Mouse (Mus musculus) hindbrain, embryonic 11.5 days (tissue): Measurements from ENCODE around the gene Smcr8. TPM values are rescaled to one million over a fixed set of nuclear protein-coding genes. Genes with fewer than 3 reads are reported as not detected.
"Not testable (repeated sequence)": the region's sequence is repeated elsewhere in the genome, so short reads cannot be mapped to it uniquely, and the experiment has no call there.

Experiments
- ATAC-seq: fragments of 200-750 bp; cut with Nextera tagmentation; 2 replicates; pipeline ENCODE4 v1.8.0; 2017; ENCODE audit warnings: mild to moderate bottlenecking, moderate TSS enrichment, moderate library complexity; ENCODE audit not compliant: low FRiP score
- DNase-seq: peaks from one replicate; pipeline ENCODE4 v3.0.0-alpha.2; 2015; ENCODE audit warnings: low spot score
- H3K27ac ChIP-seq: fragments of 300-500 bp; sonication (generic); 2 replicates; pipeline ENCODE4 v1.5.1; 2014; ENCODE audit warnings: mild to moderate bottlenecking, low read depth, low read length
- H3K27me3 ChIP-seq: fragments of 300-500 bp; sonication (generic); 2 replicates; pipeline ENCODE4 v1.6.1; 2014; ENCODE audit warnings: mild to moderate bottlenecking, low read length, moderate library complexity, mixed read lengths; ENCODE audit not compliant: control insufficient read depth, insufficient read depth
- H3K36me3 ChIP-seq: fragments of 300-500 bp; sonication (generic); 2 replicates; pipeline ENCODE4 v1.6.1; 2014; ENCODE audit warnings: mild to moderate bottlenecking, low read length, moderate library complexity, mixed read lengths; ENCODE audit not compliant: control insufficient read depth, insufficient read depth
- H3K4me1 ChIP-seq: fragments of 300-500 bp; sonication (generic); replicated peaks from 2 replicates; pipeline ENCODE4 v1.6.1; 2014; ENCODE audit warnings: low read length, mixed read lengths; ENCODE audit not compliant: control insufficient read depth, insufficient read depth
- H3K4me2 ChIP-seq: fragments of 300-500 bp; sonication (generic); replicated peaks from 2 replicates; pipeline ENCODE4 v1.6.1; 2014; ENCODE audit warnings: mild to moderate bottlenecking, low read depth, low read length
- H3K4me3 ChIP-seq: fragments of 300-500 bp; sonication (generic); 2 replicates; pipeline ENCODE4 v1.5.1; 2014; ENCODE audit warnings: low read depth, low read length
- H3K9ac ChIP-seq: fragments of 300-500 bp; sonication (generic); 2 replicates; pipeline ENCODE4 v1.6.1; 2014; ENCODE audit warnings: low read depth, low read length
- H3K9me3 ChIP-seq: fragments of 300-500 bp; sonication (generic); 2 replicates; pipeline ENCODE4 v1.6.1; 2016; ENCODE audit warnings: low read length; ENCODE audit not compliant: control insufficient read depth
- WGBS: fragments of 180-500 bp; shearing (Covaris S2); extraction: QIAGEN DNeasy Blood & Tissue Kit; methylation state at CpG from one replicate; pipeline ENCODE4 v1.1.7; 2014; 5-methylcytosine and 5-hydroxymethylcytosine counted together
- polyA plus RNA-seq: library from polyadenylated mRNA; unstranded; fragments of >200 nt; fragmentation: Nextera tagmentation; extraction: Ambion mirVana; gene quantifications from 2 replicates; pipeline ENCODE4 v1.2.1, GENCODE M21; 2014

Smcr8 gene
- polyA plus RNA-seq, 1 experiment from 2014 or later: 8.8 TPM

DNA sequence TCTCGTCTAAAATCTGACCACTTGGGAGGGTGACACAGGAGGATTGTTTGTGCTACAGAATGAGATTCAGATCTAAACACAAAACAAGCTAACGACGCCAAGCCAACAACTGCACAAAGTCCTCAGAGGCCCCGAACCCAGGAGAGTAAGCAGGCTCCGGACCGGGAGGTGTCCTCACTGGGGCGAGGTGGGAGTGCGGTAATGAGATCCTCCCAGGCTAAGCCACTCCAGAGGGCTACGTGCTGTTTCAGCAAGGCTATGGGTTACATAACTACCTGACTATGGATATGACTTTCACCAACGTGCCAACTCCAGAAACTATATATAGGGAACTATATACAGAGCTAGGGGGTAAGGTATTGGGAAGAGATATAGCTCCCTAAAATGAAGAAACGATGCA lies 19.0 kb downstream of the Smcr8 start:
- Histone ChIP-seq H3K4me3 (no peak overlapping the region), H3K27me3 (no peaks in the 10 kb centered on the region), H3K36me3 (0 out of 2 replicates have a peak, but pooled peaks cover 5% of the 10 kb centered on the region), H3K4me1 (no peaks in the 10 kb centered on the region), H3K9me3 (no peaks in the 10 kb centered on the region), H3K4me2 (no peak overlapping the region), H3K9ac (no peak overlapping the region), H3K27ac (no peak overlapping the region)
- WGBS: 91% methylated on average over 11 of the region's 11 CpGs
- ATAC-seq: no peak
- DNase-seq: no peak

DNA sequence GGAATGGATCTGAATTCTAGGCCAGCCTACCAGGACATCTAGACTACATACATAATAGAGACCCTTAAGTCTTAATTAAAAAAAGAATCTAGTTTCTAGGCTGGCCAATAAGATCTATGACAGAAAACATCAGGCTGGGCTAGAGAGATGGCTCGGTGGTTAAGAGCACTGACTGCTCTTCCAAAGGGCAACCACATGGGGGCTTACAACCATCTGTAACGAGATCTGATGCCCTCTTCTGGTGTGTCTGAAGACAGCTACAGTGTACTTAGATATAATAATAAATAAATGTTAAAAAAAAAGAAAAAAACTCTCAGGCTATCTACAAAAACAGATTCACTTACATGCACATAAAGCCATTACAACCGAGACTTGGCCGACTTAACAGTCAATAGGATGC lies 22.7 kb downstream of the Smcr8 start:
- Histone ChIP-seq H3K36me3 (0 out of 2 replicates have a peak, but pooled peaks cover 5% of the 10 kb centered on the region), H3K4me2 (no peak overlapping the region), H3K27me3 (no peaks in the 10 kb centered on the region), H3K9me3 (no peaks in the 10 kb centered on the region), H3K9ac (no peak overlapping the region), H3K27ac (no peak overlapping the region), H3K4me3 (no peak overlapping the region), H3K4me1 (no peaks in the 10 kb centered on the region)
- DNase-seq (no peak), ATAC-seq (no peak)
- 93% methylated on average over 4 of the region's 4 CpGs for WGBS

DNA sequence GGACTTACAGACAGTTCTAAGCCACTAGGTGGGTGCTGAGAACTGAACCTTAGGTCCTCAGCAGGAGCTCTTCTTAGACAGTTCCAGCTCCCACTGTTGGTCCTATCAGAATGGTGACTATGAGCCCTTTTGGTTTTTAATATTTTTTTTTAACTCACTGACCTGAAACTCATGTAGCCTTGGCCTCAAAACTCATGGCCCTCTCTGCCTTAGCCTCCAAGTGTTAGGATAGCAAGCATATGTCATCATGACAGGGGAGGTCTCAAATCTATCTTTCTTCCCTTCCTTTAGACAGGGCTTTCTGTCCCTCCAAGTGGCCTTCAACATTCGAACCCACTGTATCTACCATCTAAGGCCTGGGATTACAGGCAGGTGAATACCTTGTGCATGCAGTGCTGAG lies 23.6 kb downstream of the Smcr8 start:
- H3K27ac ChIP-seq: no peak overlapping the region
- whole genome bisulfite sequencing: 77% methylated on average over 1 of the region's 1 CpGs

DNA sequence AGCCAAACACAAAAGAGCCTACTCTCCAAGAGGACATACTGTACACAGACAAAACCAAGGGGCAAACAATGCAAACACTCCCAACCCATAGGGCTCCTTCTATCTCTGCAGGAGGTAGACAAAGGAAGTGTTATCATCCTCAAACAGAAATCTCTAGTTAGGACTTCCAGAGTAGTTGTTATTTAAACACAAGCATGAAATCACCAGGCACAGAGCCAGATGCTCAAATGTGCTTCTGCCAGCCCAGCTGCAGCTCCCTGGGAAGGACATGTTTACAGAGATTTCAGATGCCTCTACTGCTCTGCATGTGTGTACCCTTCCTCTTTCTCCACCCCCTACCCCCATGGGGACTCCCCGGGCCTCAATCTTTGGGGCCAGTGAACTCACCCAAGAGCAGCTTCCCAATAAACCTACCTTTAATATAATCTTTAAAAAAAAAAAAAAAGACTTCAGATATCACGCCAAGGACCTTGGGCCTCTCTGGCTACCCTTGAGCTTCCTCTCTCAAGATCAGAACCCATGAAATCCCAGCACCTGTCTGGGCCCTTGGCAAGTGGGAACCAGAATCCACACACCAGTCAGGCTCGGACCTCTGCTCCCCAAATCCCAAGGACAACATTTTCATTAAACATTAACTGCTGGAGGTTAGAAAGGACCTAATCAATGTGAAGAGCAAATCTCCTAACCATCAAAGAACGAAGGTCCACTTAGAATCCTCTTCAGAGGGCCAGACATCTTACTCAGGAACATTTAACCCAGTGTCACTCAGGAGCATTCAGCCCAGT lies 31.2 kb downstream of the Smcr8 start:
- no peaks in the 10 kb centered on the region for H3K27me3 ChIP-seq
- no peak overlapping the region for H3K4me2 ChIP-seq
- no peak overlapping the region for H3K4me3 ChIP-seq
- WGBS: 86% methylated on average over 4 of the region's 4 CpGs
- H3K9me3 ChIP-seq: no peaks in the 10 kb centered on the region
- no peak for ATAC-seq
- no peak overlapping the region for H3K9ac ChIP-seq
- H3K4me1 ChIP-seq: no peaks in the 10 kb centered on the region
- H3K36me3 ChIP-seq: no peaks in the 10 kb centered on the region
- no peak overlapping the region for H3K27ac ChIP-seq
- DNase-seq: no peak

More for the DNA sequence above, 23.6 kb downstream of the Smcr8 start:
- H3K4me1 ChIP-seq: no peaks in the 10 kb centered on the region
- 0 out of 2 replicates have a peak, but pooled peaks cover 5% of the 10 kb centered on the region for H3K36me3 ChIP-seq
- DNase-seq (no peak), ATAC-seq (no peak)
- H3K4me3 ChIP-seq: no peak overlapping the region
- H3K9me3 ChIP-seq: no peaks in the 10 kb centered on the region
- no peaks in the 10 kb centered on the region for H3K27me3 ChIP-seq
- H3K4me2 ChIP-seq: no peak overlapping the region
- no peak overlapping the region for H3K9ac ChIP-seq

DNA sequence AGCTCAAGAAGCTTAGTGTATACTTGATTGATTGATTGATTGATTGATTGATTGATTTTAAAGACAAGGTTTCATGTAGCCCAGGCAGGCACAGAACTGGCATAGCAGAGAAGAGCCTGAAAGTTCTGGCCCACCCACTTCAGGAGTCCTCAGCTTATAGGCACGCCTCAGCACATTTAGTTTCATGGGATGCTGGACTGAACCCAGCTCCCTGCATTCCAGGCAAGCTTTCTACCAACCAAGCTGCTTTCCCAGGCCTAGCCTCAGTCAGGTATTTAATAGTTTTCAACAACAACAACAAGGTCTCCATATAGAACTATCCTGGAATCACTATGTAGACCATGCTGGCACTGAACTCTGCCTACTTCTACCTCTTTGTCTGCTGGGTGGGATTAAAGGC lies 32.2 kb downstream of the Smcr8 start:
- no peak for ATAC-seq
- no peaks in the 10 kb centered on the region for H3K36me3 ChIP-seq
- no peak overlapping the region; the same call in 1 of the 2 replicates for H3K4me3 ChIP-seq

DNA sequence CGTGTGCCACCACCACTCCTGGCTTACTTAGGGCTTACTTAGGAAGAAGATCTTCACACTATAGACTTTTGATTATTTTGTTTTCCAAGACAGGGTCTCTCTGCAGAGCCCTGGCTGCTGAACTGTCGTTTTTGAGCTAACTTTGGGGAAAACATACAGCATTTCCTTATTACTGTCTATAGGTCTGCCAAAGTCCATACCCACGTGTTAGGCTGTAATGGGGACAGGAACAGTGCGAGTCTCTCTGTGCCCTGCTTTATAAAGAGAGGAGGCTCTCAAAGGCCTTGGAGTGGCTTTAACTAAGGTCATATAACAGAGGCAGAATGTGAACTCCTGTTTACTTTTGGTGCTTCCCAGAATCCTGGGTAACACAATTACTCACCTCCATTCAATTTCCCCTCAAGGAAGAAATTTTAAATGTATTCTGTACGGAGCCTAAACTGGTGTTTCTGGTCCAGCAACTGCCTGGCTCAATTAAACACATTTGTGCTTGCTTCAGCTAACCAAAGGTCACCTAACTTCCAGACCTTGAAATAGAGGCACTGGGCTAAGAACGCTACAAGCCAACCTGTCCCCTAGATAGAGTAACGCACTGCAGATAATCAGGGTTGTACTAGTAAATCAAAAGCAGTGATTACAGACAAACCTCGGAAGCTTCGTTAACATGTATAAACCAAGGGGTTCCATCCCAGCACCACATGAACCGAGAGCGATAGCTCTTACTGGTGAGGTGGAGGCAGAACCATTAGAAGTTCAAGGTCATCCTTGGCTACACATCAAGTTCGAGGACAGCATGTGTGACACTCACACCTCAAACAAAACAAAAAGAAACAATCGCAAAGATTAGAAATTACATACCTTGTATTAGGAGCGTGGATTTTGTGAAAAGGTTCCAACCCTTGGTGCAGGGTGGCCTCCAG lies 33.0 kb downstream of the Smcr8 start:
- Histone ChIP-seq H3K4me2 (peak overlapping the region; percentile 82), H3K27me3 (no peaks in the 10 kb centered on the region), H3K36me3 (no peaks in the 10 kb centered on the region), H3K4me3 (peak overlapping the region; percentile 37), H3K9ac (peak overlapping the region; percentile 50), H3K27ac (no peak overlapping the region), H3K9me3 (no peaks in the 10 kb centered on the region), H3K4me1 (no peaks in the 10 kb centered on the region)
- DNase-seq (no peak), ATAC-seq (no peak)
- 17% methylated on average over 14 of the region's 14 CpGs for WGBS

More for the DNA sequence above, 32.2 kb downstream of the Smcr8 start:
- Histone ChIP-seq H3K27ac (no peak overlapping the region), H3K4me1 (no peaks in the 10 kb centered on the region), H3K4me2 (peak overlapping the region; percentile 82; the same call in 1 of the 2 replicates), H3K9me3 (no peaks in the 10 kb centered on the region), H3K9ac (no peak overlapping the region), H3K27me3 (no peaks in the 10 kb centered on the region)
- no peak for DNase-seq
- 70% methylated on average over 1 of the region's 1 CpGs for WGBS

DNA sequence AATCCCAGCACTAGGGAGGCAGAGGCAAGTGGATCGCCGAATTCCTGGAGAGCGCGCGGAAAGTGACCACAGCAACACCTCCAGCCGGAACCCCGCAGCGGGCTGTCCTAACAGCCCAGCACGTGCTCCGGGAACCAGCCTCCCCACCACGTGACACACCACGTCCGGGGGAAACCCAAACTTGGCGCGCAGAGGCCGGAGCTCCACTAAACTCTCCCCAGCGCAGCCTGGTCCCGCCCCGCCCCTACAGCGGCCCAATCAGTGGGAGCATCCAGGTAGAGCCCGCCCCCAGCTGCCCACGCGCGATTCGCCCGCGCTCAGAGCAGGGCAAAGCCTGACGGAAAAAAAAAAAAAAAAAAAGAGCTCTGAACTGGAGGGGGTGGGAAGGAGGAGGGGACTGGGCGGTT lies 33.7 kb downstream of the Smcr8 start:
- Histone ChIP-seq H3K4me2 (peak overlapping the region; percentile 82), H3K27ac (no peak overlapping the region), H3K9ac (peak overlapping the region; percentile 50), H3K27me3 (no peaks in the 10 kb centered on the region), H3K4me3 (peak overlapping the region; percentile 37), H3K36me3 (no peaks in the 10 kb centered on the region), H3K9me3 (no peaks in the 10 kb centered on the region), H3K4me1 (no peaks in the 10 kb centered on the region)
- DNase-seq (peak; percentile 90), ATAC-seq (peak; percentile 94)
- under 1% methylated on average over 28 of the region's 29 CpGs for WGBS

DNA sequence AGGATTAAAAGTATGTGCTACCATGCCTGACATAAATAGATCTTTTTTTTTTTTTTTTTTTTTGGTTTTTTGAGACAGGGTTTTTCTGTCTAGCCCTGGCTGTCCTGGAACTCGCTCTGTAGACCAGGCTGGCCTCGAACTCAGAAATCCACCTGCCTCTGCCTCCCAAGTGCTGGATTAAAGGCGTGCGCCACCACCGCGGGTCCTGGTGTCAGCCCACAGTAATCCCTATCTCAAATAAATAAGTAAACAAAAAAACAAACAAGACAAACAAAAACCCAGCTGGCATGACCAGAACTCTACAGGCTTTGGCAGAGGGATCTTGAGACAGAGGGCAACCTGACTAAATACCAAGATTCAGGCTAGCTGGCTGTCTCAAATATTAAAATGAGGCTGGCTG lies 34.3 kb downstream of the Smcr8 start, which contains the start of gene Shmt1:
Gene Shmt1, minus strand, starts transcription at position 101 of the 400 bp plus-strand sequence.
- H3K4me1 ChIP-seq, H3K27me3 ChIP-seq, H3K36me3 ChIP-seq, H3K27ac ChIP-seq, H3K9me3 ChIP-seq, ATAC-seq, DNase-seq: not testable (repeated sequence)
- WGBS: 33% methylated on average over 6 of the region's 6 CpGs
- peak within 1 kb of the TSS; percentile 50 for H3K9ac ChIP-seq
- peak within 1 kb of the TSS; percentile 37 for H3K4me3 ChIP-seq
- H3K4me2 ChIP-seq: peak within 1 kb of the TSS; percentile 82
